Mouse (Mus musculus): ENCODE data around the gene Chrna1.
"Not testable (repeated sequence)": the region's sequence is repeated elsewhere in the genome, so short reads cannot be mapped to it uniquely, and the experiment has no call there.

The Chrna1 gene

GRCm38 (mm10) chr2:73590106-73590505 is 10.0 kb upstream of the Chrna1 start:
- DNase-seq: peak in 1 of 2 experiments; percentile 46

- peak in 1 of 2 experiments; percentile 58 for DNase-seq
These were observed 8.8 kb upstream of the Chrna1 start for GRCm38 (mm10) chr2:73588951-73589350.

GRCm38 (mm10) chr2:73587109-73587506 is 7.0 kb upstream of the Chrna1 start:
- DNase-seq: no peak

DNA sequence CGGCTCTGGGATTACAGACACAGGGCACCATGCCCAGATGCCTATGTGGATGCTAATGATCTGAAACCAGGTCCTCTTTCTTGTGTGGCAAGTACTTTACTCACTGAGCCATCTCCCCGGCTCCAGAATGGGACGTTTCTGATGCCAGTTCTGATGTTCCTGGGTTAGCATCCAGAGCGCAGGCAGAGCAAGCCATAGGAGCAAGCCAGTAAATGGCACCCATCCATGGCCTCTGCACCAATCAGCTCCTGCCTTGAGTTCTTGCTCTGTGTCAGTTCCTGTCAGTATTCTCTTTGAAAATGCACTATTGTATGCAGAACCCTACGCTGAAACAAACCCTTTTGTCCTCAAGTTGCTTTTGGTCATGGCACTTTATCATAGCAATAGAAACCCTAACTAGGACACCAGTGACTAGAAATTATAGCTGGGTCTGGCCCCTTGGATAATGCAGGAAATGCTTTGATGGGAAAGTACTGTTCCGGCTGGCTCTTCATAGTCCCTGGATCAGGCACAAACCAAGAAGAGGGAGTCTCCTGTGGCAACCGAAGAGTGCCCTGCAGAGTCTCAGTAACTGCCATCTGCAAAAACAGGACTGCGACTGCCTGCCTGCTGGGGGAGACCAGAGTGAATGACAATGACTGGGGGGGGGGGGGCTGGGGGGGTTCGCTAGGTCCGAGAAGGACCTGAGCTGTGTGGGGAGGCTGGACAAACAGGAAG is 6.4 kb upstream of the Chrna1 start:
- no peak for DNase-seq

DNA sequence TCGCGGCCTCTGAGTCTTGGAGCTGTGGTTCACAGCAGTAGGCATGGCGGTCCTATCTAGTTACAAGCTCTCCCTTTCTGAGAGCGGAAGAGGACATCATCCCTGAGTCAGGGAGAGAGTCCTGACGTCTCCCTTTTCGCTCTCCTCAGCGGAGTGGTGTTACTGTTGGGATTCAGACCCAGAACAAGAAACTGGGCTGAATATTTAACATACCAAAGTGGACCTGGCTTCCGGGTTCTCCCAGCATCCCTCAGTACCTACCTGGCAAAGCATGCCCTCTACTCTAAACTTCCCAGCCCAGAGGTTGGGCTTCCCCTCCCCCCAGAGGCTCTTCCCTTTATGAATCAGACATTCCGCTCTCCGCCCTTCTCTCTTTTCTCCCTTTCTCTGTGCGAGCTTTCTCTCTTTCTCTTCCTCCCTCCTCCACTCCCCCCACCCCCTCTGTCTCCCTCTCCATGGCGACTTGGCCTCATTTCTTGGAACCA is 5.3 kb upstream of the Chrna1 start:
- DNase-seq: no peak

DNA sequence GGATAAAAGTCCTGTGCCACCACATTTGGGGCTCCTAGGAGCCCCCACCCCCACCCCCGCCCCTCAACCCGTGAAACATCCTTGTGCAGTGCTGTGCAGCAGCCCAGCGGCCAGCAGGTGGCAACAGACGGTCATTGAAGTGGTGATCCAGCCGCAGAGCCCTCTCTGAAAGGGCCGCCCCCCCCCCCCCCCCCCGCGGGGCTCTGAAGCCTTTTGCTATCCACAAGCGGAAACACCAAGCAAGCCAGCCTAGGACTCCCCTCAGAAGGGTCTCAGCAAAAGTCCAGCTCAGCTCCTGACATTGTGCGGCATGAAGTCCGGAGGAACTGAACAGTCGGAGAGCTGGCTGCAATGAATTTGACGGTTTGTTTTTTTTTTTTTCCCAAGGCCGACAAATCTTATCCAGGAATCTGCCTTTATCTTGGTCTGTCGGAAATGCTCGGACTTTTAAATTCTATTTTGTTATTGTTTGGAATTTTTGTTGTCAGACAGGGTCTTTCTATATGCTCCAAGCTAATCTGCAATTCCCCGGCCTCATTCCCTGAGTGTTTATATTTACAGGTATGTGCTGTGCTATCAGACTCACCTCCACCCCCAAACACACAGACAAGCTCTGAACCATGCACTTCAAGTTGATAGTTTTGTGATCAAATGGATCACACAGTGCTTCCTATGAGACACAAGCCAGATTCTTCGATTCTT is 4.7 kb upstream of the Chrna1 start:
- peak; percentile 82 to 84 for DNase-seq

- no peak for DNase-seq
These were observed 582 bp upstream of the Chrna1 start for GRCm38 (mm10) chr2:73580720-73581119.

- no peak for DNase-seq
These were observed 970 bp downstream of the Chrna1 start for GRCm38 (mm10) chr2:73579168-73579567.

- DNase-seq: no peak
These were observed 5.7 kb downstream of the Chrna1 start for GRCm38 (mm10) chr2:73574418-73574817.

DNA sequence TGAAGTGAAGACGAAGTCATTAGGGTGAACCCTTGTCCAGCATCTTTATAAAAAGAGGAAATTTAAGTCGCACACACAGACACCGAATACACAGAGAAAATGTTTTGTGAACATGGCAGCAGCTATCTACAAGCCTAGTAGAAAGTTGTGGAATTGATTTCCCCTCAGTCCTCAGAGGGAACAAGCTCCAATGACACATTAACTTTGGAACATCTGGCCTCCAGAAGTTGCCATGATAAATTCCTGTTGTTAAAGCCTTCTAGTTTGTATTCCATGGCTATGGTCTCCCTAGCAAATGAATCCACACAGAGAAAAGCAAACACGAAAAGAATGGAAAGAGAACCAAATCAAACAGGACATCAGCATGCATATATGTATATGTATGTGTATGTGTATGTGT is 6.6 kb downstream of the Chrna1 start:
- no peak for DNase-seq

GRCm38 (mm10) chr2:73572539-73573372 is 7.4 kb downstream of the Chrna1 start:
- peak; percentile 75 to 77 for DNase-seq

DNA sequence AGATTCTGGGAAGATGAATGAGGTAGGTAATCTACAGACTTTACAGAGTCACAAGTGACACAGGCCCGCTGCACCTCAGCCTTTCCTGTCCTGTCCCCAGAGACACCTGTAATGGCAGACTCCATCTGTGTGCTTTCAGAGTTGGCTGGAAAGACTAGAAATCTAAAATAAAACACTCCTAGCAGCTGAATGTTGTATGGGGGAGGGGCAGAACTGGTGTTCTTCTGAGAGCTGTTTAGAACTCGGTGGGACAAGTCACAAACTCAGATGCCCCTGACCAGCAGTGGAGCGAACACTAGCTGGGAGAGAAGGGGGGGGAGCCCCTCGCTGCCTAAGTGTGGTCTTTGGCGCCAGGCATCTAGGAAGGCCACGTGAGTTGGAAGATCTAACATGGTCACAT is 8.2 kb downstream of the Chrna1 start:
- DNase-seq: no peak

GRCm38 (mm10) chr2:73571304-73571703 is 8.8 kb downstream of the Chrna1 start:
- DNase-seq: no peak

DNA sequence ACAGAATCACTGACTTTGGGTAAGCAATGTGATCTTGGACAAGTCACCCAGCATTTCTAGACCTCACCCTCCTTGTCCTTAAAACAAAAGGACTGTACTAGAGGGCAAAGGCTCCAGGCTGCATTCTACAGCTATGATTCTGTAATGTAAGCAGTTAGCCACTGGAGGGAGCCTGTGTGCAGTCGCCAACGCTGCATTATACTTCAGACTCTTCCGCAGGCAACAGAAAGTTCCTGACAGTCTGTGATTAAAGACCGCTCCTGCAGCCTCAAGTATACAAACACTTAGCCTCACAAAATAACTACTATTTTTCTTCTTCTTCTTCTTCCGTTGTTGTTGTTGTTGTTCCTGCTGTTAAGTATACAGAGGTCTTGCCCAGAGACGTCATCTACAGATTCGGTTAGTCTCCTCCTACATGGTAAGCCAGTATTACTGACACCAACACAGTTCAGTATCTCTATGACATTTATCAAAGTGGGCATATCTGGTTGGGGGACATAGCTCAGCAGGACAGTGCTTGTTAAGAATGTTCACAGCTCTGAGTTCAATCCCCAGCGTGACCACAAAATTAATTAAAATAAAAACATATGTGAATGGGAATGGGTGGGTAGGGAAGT is 13.0 kb downstream of the Chrna1 start:
- peak in 1 of 2 experiments; percentile 75 for DNase-seq

DNA sequence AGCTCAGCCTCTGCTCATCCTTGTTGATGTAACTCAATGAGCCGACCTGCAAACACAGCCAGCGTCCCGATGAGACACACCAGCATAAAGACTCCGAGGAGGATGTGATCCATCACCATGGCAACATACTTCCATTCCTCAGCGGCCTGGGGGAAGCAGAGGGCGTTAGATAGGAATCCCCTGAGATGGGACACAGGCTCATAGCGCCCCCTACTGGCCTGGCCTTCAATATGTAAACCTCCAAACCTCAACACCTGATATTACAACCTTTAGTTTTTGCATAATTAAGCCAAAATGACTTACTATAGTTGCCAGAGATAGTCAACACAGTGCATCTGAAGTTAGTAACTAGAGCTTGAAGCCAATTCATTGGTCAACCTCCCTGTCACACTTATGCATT is 14.0 kb downstream of the Chrna1 start:
- no peak for DNase-seq

DNA sequence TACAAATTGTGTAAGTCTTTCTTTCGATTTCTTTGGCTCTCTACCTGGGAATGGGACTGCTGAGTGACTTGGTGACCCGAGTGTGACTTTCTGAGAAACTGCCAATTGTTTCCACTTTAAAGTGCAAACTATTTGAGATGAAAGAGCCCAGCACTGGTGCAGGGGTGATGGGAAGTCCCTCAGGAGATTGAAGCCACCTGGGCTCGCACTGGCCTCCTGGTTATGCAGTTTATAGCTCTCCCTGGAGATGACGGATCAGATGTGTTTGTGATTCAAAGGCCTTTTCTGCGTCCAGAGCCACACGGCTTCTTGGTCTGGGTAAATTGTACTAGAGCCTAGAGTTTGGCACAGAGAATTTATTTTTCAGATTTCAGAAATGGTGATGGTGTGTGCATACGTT is 16.4 kb downstream of the Chrna1 start:
- DNase-seq: no peak

- no peak for DNase-seq
These were observed 17.5 kb downstream of the Chrna1 start for GRCm38 (mm10) chr2:73562656-73563055.

DNA sequence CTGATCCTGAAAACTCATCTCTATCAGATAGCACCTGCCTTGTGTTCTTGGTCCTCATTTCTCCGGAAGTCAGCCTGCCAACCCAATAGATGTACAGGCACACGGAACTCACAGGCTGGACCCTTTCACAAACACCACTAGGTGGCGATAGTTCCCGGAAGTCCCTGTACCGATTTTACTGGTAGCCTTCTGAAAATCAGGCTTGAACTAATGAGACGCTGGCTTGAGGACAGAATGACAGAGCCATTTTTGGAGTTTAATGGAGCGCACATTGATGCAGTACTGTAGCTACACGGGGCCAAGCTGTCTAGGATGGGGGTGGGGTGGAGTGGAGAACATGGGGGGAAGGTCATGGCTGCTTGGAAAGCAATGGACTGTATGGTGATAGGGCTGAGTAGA is 18.5 kb downstream of the Chrna1 start:
- peak in 1 of 2 experiments; percentile 62 for DNase-seq

GRCm38 (mm10) chr2:73560899-73561664 is 19.1 kb downstream of the Chrna1 start:
- DNase-seq: no peak

DNA sequence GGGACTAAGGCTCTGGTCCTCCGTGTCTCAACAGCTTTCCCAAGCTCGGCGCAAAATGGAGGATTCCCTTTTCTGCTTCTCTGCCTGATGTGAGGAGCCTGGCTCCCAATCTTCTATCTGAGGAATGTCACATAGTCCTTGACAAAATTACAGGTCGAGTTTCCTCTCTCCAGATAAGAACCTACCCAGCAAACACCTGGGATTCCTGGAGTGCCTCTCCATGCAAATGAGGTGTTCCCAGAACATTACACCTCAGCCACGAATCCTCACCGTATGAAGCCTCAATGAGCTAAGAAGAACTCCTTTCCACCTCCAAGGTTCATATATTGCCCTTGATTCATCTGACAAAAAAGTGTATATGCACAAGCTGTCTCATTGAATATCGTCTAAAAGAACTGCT is 19.7 kb downstream of the Chrna1 start:
- no peak for DNase-seq

- DNase-seq: no peak
These were observed 22.2 kb downstream of the Chrna1 start for GRCm38 (mm10) chr2:73557956-73558355.

DNA sequence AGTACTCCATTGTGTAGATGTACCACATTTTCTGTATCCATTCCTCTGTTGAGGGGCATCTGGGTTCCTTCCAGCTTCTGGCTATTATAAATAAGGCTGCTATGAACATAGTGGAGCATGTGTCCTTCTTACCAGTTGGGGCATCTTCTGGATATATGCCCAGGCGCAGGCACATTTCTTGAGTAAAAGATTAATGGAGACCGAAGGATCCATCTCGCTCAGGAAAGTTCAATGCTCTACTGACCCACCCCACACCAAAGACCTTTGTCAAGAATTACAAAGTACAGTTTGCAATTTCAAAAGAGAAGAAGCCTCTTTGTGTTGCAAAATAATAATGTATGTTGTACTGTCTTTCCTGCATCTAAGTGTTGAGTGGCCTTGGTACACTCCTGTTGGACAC is 23.1 kb downstream of the Chrna1 start:
- DNase-seq: not testable (repeated sequence)
